Mouse (Mus musculus): ENCODE data around the gene Ralgapb.

Ralgapb gene

DNA sequence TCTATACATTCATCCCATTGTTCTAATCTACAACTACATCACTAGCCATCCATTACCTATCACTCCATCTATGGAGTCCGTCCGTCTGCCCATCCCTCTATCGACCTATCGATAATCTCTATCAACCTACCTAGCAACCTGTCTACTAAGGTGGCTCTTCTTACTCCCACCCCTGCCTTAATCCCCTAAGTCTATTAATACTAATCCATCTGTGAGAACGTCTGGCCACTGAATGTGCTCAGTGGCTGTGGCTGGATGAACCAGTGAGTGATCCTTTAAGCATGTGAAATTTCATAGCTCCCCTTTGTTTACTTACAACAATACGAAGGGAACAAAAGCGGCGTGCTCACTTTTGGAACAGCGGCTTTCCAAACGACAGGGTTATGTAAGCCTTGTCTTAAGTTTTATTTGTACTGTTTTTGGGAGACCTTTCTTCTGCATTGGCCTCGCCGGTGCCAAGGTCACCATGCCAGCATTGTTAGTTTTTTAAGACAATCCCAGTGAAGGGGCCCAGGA is 104.2 kb downstream of the Ralgapb start:
- no peak for DNase-seq (ENCODE audit: low read depth, low spot score)

GRCm38 (mm10) chr2:158518583-158518982 is 108.9 kb downstream of the Ralgapb start:
- no peak for DNase-seq (ENCODE audit: low read depth, low spot score)

DNA sequence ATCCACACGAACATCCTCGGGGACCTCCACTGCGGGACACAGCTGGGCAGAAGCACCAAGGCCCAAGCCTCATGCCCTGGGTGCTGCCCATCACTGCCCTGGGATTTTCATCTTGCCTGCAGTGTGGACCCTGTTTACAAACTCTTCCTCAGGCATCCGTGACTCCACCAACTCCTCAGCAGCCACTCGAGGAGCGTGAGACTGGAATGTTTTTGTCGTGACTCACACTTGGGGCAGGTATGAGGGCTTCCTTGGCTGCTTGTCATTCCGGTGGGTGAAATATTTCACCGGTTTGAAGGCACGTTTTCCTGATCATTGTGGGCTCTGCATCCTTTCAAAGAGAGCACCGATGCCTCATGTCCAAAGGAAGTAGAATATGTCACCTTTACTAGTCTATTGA is 109.4 kb downstream of the Ralgapb start:
- no peak for DNase-seq (ENCODE audit: low read depth, low spot score)

DNA sequence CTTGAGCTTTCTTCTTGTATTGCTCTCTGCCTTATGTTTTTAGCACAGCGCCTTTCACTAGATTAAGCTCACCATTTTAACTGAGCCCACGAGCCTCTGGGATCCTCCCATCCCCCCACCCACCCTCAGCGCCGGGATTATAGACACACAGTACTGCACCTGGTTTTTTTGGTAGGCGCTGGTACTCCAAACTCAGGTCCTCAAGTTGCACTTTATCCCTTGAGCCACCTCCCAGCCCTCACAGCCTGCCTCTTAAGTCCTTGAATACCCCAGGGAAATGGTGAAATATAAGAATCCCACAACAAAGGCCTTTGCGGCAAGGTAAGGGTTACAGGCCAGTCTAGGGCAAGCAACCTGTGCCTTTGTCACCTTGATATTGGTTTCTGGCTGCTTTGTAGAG is 110.2 kb downstream of the Ralgapb start:
- no peak for DNase-seq (ENCODE audit: low read depth, low spot score)

- DNase-seq (ENCODE audit: low read depth, low spot score) = no peak
Measured at GRCm38 (mm10) chr2:158523060-158523459, 113.4 kb downstream of the Ralgapb start.

- DNase-seq (ENCODE audit: low read depth, low spot score) = no peak
Measured at GRCm38 (mm10) chr2:158524129-158524860, 114.6 kb downstream of the Ralgapb start.

DNA sequence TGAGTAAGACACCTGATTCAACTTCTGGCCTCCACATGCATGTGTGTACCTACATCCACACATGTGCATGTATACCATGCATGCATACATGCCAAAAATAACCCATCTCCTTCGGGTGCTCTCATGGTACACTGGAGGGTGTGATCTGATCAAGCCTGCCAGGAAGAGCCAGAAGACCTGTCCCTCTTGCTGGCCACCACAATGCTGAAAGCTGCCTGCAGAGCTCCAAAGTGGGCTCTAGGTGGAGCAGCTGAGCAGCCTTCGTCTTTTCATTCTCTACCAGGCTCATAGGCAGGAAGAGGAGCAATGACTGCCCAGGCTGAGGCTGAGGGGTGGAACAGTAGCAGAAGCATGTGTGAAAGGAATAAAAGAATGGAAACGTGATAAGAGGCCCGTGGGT is 124.4 kb downstream of the Ralgapb start:
- peak; percentile 46 for DNase-seq (ENCODE audit: low read depth, low spot score)

DNA sequence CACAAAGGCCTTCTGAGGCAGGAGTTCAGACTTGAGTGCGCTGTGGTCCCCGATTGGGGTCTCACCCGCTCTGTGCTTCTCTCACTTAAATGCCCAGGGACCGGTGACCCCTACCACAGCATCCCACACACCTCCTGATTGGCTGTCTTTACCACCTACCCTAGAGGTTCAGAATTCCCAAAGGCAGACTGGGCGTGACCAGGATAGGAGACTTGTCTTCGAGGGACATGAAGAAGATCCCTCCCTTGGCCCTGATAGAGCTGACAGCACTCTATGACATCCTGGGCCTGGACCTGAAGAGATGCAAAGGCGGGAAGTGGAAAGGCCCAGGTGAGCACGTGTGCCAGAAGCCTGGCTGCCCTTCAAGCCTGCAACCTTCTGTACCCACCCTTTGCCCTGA is 124.9 kb downstream of the Ralgapb start:
- DNase-seq (ENCODE audit: low read depth, low spot score) = no peak

- DNase-seq (ENCODE audit: low read depth, low spot score) = no peak
Measured at GRCm38 (mm10) chr2:158539433-158540305, 130.0 kb downstream of the Ralgapb start.

DNA sequence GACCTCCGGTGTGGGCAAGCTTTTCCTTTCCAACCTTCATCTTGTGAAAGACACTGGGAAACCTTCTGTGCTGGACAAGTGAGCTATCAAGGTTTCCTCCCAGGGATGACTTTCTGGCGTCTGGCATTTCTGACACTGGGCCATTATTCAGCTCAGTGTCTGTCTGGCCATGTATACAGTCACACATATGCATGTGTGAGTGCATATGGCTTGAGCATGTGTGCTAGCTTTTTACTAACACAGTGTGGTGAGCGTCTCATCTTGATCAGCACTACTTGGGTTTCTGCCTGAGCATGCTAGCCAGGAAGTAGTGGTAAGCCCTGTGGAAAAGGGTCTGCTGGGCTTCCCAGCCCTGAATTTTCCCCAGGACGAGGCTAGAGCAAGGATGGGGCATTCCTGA is 131.6 kb downstream of the Ralgapb start:
- DNase-seq (ENCODE audit: low read depth, low spot score) = no peak

DNA sequence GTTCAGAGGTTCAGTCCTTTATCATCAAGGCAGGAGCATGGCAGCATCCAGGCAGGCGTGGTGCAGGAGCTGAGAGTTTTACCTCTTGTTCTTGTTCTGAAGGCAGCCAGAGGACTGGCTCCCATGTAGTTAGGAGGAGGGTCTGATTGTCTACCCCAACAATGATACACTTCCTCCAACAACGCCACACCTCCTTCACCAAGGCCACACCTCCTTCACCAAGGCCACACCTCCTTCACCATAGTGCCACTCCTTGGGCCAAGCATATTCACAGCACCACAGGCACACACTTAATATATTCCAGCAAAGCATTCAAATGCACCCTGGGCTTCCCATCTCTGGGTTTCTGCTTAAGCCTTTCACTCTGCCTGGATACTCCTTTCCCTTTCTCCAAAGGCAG is 135.6 kb downstream of the Ralgapb start:
- no peak for DNase-seq (ENCODE audit: low read depth, low spot score)

- peak; percentile 70 for DNase-seq (ENCODE audit: low read depth, low spot score)
Measured at GRCm38 (mm10) chr2:158546751-158547150, 137.1 kb downstream of the Ralgapb start.

Measured in CD4-positive helper T cell, adult 2 months (primary cell).